Mouse (Mus musculus) myocyte (in vitro differentiated cells): ENCODE data around the gene Olfr959. TPM values are rescaled to one million over a fixed set of nuclear protein-coding genes. Genes with fewer than 3 reads are reported as not detected.

Experiments
- H3K27me3 ChIP-seq: one replicate; pipeline ENCODE4 v1.6.1; 2011; ENCODE audit not compliant: control insufficient read depth, insufficient read depth, insufficient read length
- H3K36me3 ChIP-seq: one replicate; pipeline ENCODE4 v1.6.1; 2011; ENCODE audit not compliant: control insufficient read depth, insufficient read depth
- H3K4me2 ChIP-seq: one replicate; pipeline ENCODE4 v1.6.1; 2011; ENCODE audit warnings: low read depth, control low read depth
- H3K4me3 ChIP-seq: one replicate; pipeline ENCODE4 v1.5.1; 2011; ENCODE audit warnings: mild to moderate bottlenecking, control low read depth, moderate library complexity
- H3K79me2 ChIP-seq: one replicate; pipeline ENCODE4 v1.6.1; 2011; ENCODE audit not compliant: control insufficient read depth, insufficient read depth
- H3ac ChIP-seq: one replicate; pipeline ENCODE4 v1.6.1; 2011; ENCODE audit not compliant: control insufficient read depth, insufficient read length
- CEBPB ChIP-seq: IDR thresholded peaks from 2 replicates; pipeline ENCODE4 v1.6.1; 2011; ENCODE audit warnings: mild to moderate bottlenecking, moderate library complexity; ENCODE audit not compliant: poor library complexity, insufficient read depth, severe bottlenecking
- E2F4 ChIP-seq: IDR thresholded peaks from one replicate; pipeline ENCODE4 v1.6.1; 2011; ENCODE audit warnings: mild to moderate bottlenecking, control low read depth, moderate library complexity; ENCODE audit not compliant: insufficient read depth
- MAX ChIP-seq: IDR thresholded peaks from one replicate; pipeline ENCODE4 v1.6.1; 2011; ENCODE audit warnings: low read depth, mild to moderate bottlenecking, control low read depth
- MYOD1 ChIP-seq, 3 experiments: IDR thresholded peaks; one replicate each; pipeline ENCODE4 v1.6.1; 2011; ENCODE audit warnings: control low read depth in 2 of 3, low read depth in 2 of 3, mild to moderate bottlenecking in 2 of 3, moderate library complexity in 1 of 3; ENCODE audit not compliant: insufficient read length in 2 of 3, control insufficient read depth in 1 of 3
- MYOG ChIP-seq, 3 experiments: IDR thresholded peaks; one replicate each; pipeline ENCODE4 v1.6.1; 2011; ENCODE audit warnings: control low read depth in 2 of 3, low read depth in 2 of 3, mild to moderate bottlenecking in 2 of 3; ENCODE audit not compliant: insufficient read length in 2 of 3, control insufficient read depth in 1 of 3, insufficient read depth in 1 of 3
- POLR2A ChIP-seq: IDR thresholded peaks from one replicate; pipeline ENCODE4 v1.6.1; 2011; ENCODE audit warnings: low read depth, mild to moderate bottlenecking, control low read depth, moderate library complexity; ENCODE audit not compliant: insufficient read length
- POLR2AphosphoS2 ChIP-seq: IDR thresholded peaks from one replicate; pipeline ENCODE4 v1.6.1; 2011; ENCODE audit warnings: low read depth, control low read depth; ENCODE audit not compliant: insufficient read length
- REST ChIP-seq: IDR thresholded peaks from one replicate; pipeline ENCODE4 v1.6.1; 2011; ENCODE audit warnings: mild to moderate bottlenecking, control low read depth, moderate library complexity; ENCODE audit not compliant: insufficient read depth, insufficient read length
- SRF ChIP-seq: IDR thresholded peaks from one replicate; pipeline ENCODE4 v1.6.1; 2011; ENCODE audit warnings: low read depth; ENCODE audit not compliant: control insufficient read depth, insufficient read length
- TCF12 ChIP-seq: IDR thresholded peaks from one replicate; pipeline ENCODE4 v1.6.1; 2011; ENCODE audit warnings: mild to moderate bottlenecking, control low read depth; ENCODE audit not compliant: poor library complexity, insufficient read depth, severe bottlenecking
- TCF3 ChIP-seq: IDR thresholded peaks from one replicate; pipeline ENCODE4 v1.6.1; 2011; ENCODE audit warnings: low read depth, control low read depth; ENCODE audit not compliant: insufficient read length
- USF1 ChIP-seq: IDR thresholded peaks from one replicate; pipeline ENCODE4 v1.6.1; 2011; ENCODE audit warnings: low read depth, mild to moderate bottlenecking, control low read depth, moderate library complexity
- polyA plus RNA-seq: library from polyadenylated mRNA; unstranded; fragments of >200 nt; fragmentation: generic; extraction: Trizol; gene quantifications from one replicate; pipeline ENCODE4 v1.2.1, GENCODE M21; 2012; ENCODE audit warnings: missing spikeins

Olfr959 gene
- polyA plus RNA-seq, 1 experiment, result not detected

DNA sequence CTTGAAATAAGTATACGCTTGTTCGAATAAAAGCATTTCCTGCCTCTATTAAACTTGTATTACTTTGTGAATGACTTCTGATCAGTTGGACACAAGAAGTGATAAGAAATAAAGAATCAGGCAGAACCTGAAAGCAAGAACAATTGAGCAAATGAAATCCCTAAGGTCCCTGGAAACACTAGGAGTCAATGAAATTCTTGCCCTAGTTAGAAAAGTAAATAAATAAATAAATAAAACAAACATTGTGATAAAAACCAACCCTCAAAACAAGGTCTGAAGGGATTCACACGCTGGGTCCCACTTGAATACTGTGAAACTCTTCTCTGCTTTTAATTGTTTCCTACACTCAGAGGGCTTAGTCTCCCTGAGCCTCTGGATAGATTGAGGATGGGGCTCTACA, 35.0 kb upstream of the Olfr959 start, which contains the start of gene Olfr148:
Olfr148 (plus strand) TSS at position 301 of the 400 bp plus-strand sequence.
- Histone ChIP-seq H3K4me2 (no peak within 1 kb of the TSS), H3K27me3 (no peaks in the 10 kb centered on the region), H3K79me2 (no peaks in the 10 kb centered on the region), H3K36me3 (no peaks in the 10 kb centered on the region), H3K4me3 (no peak within 1 kb of the TSS), H3ac (no peak within 1 kb of the TSS)
- TF ChIP-seq USF1 (no peak), TCF3 (no peak)

DNA sequence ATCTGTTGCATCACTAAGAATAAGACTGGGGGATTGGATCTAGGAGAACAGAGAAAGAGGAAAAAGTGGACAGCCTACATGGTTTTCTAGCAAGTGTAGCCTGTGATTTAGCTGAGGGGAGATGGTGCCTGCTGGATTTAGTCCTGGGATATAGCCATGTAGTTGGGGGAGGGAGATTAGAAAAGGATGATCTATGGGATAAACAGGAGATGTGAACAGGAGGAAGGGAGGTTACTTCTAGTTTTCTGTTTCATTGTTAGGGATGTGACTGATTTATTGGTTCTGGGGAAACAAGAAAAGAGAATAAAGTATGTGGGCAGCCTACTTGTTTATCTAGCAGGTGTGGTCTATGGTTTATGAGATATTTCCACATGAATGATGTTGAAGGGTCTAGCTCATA, 33.1 kb upstream of the Olfr959 start:
- Histone ChIP-seq H3K4me2 (no peak overlapping the region), H3K27me3 (no peaks in the 10 kb centered on the region), H3ac (no peak overlapping the region), H3K4me3 (no peak overlapping the region), H3K79me2 (no peaks in the 10 kb centered on the region), H3K36me3 (no peaks in the 10 kb centered on the region)
- TF ChIP-seq TCF12, result no peak

DNA sequence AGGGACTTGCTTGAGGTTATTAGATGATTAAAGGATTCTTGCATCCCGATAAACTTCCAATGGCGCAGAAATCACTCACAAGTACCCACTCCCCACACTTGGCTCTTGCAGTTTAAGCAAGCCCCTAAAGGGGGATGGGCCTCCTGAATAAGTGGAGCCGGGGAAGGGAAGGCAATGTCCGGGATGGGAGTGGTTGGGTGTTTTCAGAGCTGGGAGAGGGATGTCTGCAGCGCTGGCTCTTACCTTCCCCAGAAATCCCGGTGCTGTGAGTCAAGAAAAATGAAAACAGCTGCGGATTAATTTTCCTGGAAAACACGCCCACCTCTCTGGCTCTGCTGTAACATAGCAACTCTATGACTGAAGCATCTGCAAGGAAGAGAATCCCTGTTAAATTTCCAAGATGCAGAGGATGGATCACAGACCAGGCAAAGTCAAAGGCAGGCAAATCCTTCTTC, 28.7 kb upstream of the Olfr959 start, which contains the start of gene AW551984:
AW551984 (minus strand) TSS at position 405 of the 455 bp plus-strand sequence.
- Histone ChIP-seq H3ac (no peak within 1 kb of the TSS), H3K79me2 (no peaks in the 10 kb centered on the region), H3K4me2 (no peak within 1 kb of the TSS), H3K4me3 (no peak within 1 kb of the TSS), H3K36me3 (no peaks in the 10 kb centered on the region), H3K27me3 (no peaks in the 10 kb centered on the region)
- no peak for TF ChIP-seq SRF
- no peak for TF ChIP-seq MYOG (IDR thresholded peaks at IDR 0.05; ENCODE audit: control insufficient read depth in 1 of 3, insufficient read depth in 1 of 3, insufficient read length in 2 of 3, low read depth in 2 of 3)
- TF ChIP-seq POLR2A, result no peak
- no peak for TF ChIP-seq TCF12
- no peak for TF ChIP-seq TCF3
- no peak for TF ChIP-seq CEBPB
- no peak for TF ChIP-seq MAX
- TF ChIP-seq E2F4, result no peak
- no peak for TF ChIP-seq MYOD1 (IDR thresholded peaks at IDR 0.05; ENCODE audit: control insufficient read depth in 1 of 3, insufficient read length in 2 of 3, low read depth in 2 of 3)
- no peak for TF ChIP-seq POLR2AphosphoS2
- TF ChIP-seq REST, result no peak
- TF ChIP-seq USF1, result no peak

DNA sequence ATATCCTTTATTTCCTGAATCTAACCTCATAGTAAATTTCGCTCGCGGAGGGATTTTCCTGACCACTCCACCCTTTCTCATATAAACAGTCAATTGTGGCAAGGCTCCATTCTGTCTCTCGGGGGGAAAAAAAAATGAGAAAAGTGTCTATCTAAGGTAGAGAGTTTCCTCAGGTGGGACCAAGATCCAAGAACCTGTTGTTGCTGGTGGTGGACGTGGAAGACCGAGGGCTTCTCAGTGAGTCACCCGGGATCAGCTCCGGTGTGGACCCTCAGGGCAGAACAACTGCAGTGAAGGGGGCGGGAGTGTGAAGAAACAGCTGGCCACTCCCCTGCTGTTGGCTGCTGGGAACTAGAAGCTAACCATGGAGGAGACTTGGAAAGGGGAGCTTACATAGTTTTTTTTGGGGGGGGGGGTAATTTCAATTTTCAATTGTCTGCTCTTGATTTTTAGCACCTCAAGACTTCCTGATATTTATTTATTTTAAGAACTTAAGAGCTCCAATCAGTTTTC, 28.0 kb upstream of the Olfr959 start:
- Histone ChIP-seq H3K4me3 (no peak overlapping the region), H3K4me2 (no peak overlapping the region), H3K27me3 (no peaks in the 10 kb centered on the region), H3K36me3 (no peaks in the 10 kb centered on the region), H3K79me2 (no peaks in the 10 kb centered on the region), H3ac (no peak overlapping the region)
- TF ChIP-seq TCF3, result no peak
- TF ChIP-seq TCF12, result no peak
- no peak for TF ChIP-seq MYOD1 (IDR thresholded peaks at IDR 0.05; ENCODE audit: control insufficient read depth in 1 of 3, insufficient read length in 2 of 3, low read depth in 2 of 3)
- no peak for TF ChIP-seq POLR2A
- no peak for TF ChIP-seq E2F4

DNA sequence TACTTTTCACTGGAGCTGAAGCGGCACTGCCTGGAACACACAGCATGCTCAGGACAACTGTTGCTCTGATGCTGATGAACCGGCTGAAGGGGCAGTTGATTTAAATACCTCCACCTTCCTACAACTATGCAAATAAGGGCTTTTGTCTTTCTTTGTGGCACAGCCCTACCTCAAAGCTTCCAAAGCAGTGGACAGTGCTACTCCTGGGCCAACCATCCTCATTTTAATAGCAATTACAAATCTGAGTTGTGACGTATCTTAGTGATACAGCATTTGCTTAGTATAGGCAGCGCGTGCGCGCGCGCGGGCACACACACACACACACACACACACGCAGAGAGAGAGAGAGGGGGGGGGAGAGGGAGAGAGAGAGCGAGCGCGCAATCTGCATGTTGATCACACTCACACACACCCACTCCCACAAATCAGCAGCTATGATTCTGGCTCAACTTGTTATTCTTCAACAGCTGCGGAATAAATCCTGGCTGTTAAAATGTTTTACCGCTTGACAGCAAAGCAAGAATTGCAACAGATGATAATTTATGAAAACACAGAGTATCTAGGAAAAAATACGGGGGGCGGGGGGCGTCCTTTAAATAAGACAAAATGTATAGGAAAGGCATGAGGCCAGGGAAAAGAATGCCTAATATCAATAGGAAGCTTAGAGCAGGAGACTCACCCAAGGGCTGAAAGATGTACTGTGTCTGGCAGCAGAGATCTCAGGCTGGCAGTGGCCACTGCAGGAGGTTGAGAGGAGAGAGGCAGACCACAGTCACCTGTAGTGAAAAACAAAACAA, 27.4 kb upstream of the Olfr959 start:
- Histone ChIP-seq H3K27me3 (no peaks in the 10 kb centered on the region), H3K36me3 (no peaks in the 10 kb centered on the region), H3ac (no peak overlapping the region), H3K4me2 (no peak overlapping the region), H3K4me3 (no peak overlapping the region), H3K79me2 (no peaks in the 10 kb centered on the region)
- TF ChIP-seq E2F4 (no peak), REST (no peak), MAX (no peak), POLR2AphosphoS2 (no peak), TCF3 (no peak), SRF (no peak), CEBPB (no peak), TCF12 (no peak), USF1 (no peak), MYOG (IDR thresholded peaks at IDR 0.05; ENCODE audit: control insufficient read depth in 1 of 3, insufficient read depth in 1 of 3, insufficient read length in 2 of 3, low read depth in 2 of 3) (no peak), POLR2A (no peak), MYOD1 (IDR thresholded peaks at IDR 0.05; ENCODE audit: control insufficient read depth in 1 of 3, insufficient read length in 2 of 3, low read depth in 2 of 3) (no peak)
